Mouse (Mus musculus) cerebellum, adult (tissue): ENCODE measurements around the gene Kat2a.
"Not testable (repeated sequence)": the region's sequence is repeated elsewhere in the genome, so short reads cannot be mapped to it uniquely, and the experiment has no call there.

ENCODE experiments used
- ATAC-seq: cut with Nextera tagmentation; 2 replicates; pipeline ENCODE4 v1.9.2; 2017; ENCODE audit warnings: mild to moderate bottlenecking, moderate library complexity, mixed read lengths; ENCODE audit not compliant: insufficient number of reproducible peaks, low FRiP score, low TSS enrichment

Kat2a gene

GRCm38 (mm10) chr11:100681826-100682225 is 30.4 kb downstream of the Kat2a start:
- no peak for ATAC-seq

- no peak for ATAC-seq
Observed at GRCm38 (mm10) chr11:100677810-100678209, 34.5 kb downstream of the Kat2a start.

- ATAC-seq = no peak
Observed at GRCm38 (mm10) chr11:100673169-100673568, 39.1 kb downstream of the Kat2a start.

GRCm38 (mm10) chr11:100671956-100672355 is 40.3 kb downstream of the Kat2a start:
- no peak for ATAC-seq

- no peak for ATAC-seq
Observed at GRCm38 (mm10) chr11:100671049-100671448, 41.2 kb downstream of the Kat2a start.

- ATAC-seq = no peak
Observed at GRCm38 (mm10) chr11:100659806-100660205, 52.5 kb downstream of the Kat2a start.

- ATAC-seq = no peak
Observed at GRCm38 (mm10) chr11:100656458-100656857, 55.8 kb downstream of the Kat2a start.

- ATAC-seq = not testable (repeated sequence)
Observed at GRCm38 (mm10) chr11:100655589-100655988, 56.7 kb downstream of the Kat2a start.
